Mouse (Mus musculus): ENCODE results near the gene Mettl7a2.

Mettl7a2 gene

DNA sequence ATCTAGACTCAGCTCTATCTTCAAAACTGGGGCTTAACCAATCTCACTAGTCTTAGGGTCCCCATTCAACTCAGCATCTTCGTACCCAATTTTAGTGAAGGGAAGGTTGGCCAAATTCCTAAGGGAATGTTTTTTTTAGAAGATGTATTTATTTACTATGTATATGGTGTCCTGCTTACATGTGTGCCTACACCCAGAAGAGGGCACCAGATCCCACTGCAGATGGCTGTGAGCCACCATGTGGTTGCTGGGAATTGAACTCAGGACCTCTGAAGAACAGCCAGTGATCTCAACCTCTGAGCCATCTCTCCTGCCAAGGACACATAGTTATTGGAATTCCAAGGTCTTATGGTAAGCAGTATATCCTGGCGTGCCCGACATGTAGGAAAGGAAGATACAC, 42.6 kb downstream of the Mettl7a2 start:
- no peak for DNase-seq (ENCODE audit: low spot score in 2 of 2)

DNA sequence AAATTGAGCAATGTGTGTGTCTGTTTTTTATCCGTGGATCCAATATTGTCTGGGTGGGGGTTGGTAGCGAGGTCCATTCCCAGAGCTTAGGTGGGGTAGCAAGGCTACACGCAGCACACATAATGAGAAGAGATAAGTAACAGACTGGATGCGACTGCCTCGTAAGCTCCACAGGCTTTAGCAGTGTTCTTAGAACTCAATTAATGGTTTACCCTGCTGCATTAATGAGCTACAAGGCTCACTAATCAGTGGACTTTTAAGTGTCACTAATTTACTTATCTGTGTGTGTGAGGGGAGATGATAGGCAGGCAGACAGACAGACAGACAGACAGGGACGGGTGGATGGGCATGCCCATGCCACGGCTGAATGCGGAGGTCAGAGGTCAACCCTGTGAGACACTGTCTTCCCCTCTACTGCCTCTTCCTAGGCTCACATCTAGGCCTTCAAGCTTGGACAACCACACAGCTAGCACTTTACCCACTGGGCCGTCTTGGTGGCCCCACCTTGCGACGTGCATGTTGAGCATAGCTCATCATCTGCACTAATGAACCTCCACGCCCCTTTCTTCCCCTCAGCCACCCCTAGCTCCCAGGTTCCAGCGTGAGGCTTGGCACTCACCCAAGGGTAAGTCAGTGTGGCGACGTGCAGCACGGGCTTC, 47.7 kb downstream of the Mettl7a2 start:
- no peak for DNase-seq (ENCODE audit: low spot score in 2 of 2)

DNA sequence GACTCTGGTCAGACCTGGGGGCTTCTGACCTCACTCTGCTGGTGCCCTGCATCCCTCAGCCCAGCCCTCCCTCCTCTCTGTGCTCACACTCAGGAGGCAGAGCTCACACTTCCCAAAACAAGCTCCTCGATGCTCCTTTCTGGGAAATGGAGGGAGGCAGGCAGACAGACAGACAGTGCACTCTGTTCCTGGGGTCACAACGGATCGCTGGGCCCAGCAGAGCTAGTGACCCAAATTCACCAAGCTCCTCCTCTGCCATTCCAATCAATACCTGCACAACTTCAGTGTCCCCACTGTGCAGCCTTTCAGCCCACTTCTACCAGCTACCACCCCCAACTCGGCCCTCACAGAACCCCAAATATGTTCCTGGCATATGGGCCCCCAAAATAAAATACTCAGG, 48.8 kb downstream of the Mettl7a2 start:
- DNase-seq (ENCODE audit: low spot score in 2 of 2), result no peak

DNA sequence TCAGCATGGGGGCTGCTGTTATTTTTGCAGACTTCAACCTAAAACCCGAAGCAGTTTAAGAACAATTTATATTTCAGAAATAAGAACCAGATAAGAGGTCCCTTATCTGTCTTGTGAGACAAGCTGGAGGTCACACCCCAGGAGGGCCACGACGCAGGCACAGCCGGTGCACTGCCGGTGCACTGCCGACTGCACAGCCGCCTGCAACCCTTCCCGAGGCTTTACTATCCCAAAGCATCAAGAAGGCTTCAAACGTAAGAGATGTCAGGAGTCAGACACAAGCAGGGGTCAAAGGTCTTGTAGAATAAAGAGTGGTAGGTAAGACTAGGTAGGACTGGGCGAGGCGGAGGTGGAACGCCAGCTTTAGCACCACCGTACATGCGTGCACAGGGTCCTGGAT, 49.3 kb downstream of the Mettl7a2 start:
- no peak for DNase-seq (ENCODE audit: low spot score in 2 of 2)

DNA sequence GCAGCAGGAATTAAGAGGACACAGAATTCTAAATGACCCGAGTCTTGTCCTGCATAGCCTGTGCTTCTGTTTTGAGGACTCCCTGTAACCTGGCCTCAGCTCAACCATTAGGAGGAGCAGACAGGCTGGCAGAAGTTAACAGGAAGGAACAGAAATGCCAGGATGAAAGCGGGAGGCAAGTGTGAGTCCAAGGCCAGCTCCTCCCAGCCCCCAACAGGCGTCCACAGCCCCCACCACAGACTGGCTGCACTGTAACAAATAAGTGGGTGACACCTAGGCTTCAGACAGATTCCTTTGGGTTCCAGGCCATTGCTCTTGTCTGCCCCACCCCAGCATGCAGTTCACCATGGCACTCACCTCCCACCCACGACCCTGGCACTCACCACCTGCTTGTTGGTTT, 49.8 kb downstream of the Mettl7a2 start:
- DNase-seq (ENCODE audit: low spot score in 2 of 2), result no peak

DNA sequence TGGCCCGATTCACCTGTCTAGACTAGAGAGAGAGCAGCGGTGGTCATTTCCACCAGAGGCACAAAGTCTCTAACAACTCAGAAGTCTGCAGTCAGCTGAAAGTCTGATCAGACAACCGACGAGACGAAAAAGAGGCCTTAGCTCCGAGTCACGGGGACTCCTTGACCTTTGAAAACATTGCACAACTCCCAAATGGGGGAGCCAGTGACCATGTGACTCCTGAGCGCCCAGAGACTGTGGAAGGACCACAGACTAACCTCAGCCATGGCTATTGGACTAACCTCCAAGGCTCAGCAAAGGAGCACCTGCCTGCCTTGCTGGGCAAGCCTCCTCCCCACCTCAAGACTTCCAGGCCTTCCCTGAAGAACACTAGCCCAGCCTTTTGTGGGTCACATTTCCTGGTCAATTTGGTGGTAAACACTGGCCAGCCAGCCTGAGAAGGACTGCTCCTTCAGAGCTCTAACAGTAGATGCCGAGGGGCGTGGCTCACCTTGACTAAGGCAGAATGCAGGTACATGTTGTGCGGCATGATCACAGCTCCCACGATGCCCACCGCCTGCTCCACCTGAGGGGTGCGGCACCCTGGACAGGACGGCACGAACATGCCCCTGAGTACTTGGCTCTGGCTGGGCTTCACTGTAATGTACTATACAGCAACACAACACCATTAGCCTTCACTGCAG, 50.5 kb downstream of the Mettl7a2 start:
- DNase-seq (ENCODE audit: low spot score in 2 of 2), result no peak

DNA sequence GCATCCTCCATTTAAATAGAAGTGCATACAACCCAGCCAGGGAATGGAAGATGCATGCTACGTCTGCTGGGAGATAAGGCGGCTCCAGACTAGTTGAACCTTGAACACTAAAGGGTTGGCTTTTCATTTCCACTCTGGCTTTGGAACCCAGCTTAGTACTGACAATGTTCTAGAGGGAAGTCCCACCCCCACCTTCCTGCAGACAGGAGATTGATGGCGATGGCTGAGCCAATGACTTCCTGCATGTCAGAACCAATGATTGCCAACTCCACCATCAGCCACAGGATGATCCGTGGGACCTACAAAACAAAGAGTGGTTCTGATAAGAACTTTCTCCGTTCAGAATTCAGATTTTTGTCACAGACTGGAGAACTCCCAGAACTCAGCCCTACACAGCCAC, 53.1 kb downstream of the Mettl7a2 start:
- DNase-seq (ENCODE audit: low spot score in 2 of 2), result no peak

DNA sequence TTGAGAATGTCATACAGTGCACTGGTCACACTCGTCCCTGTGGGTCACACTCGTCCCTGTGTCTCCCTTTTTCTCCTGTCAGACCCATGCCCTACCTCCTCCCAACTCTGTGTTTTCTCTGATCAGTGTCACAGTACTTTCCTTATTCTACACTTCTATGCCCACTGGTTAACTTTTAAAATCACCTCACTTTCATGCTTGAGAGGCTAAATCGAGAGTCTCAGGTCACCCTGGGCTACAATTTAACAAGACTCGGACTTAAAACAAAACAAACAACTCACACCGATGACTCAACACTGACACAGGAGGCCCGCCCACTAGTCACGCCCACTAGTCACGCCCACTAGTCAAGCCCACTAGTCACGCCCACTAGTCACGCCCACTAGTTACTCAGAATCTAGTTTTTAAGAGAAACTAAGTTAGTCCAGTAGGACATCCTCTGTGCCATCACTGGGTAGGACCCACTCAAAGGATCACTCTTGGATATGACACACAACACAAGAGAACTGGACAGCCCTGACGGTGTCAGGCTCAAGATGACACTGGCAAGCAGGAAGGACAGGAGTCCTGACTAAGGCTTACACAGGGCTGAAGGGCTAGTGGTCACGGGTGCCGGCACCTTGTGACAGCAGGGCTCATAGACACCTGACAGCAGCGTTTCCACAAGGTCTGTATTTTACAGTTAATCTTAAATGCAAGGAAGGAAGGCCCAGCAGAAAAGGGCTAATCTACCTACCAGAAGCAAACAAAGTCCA, 58.1 kb downstream of the Mettl7a2 start:
- peak; percentile 55 to 66 for DNase-seq (ENCODE audit: low spot score in 2 of 2)

Data from spleen, postnatal 14 days (tissue).